Mouse (Mus musculus): ENCODE measurements around the gene Evi2a. TPM values are rescaled to one million over a fixed set of nuclear protein-coding genes. Genes with fewer than 3 reads are reported as not detected.
A peak's percentile ranks its signal among the peaks of the same experiment; 100 is the strongest.

The Evi2a gene
- 1 to 10 TPM; 3.3 to 4.3 TPM for total RNA-seq (2021)
- long read RNA-seq, experiment 1, partial matches to known transcripts = 0 of 4 reads
- long read RNA-seq, experiment 1, other reads (novel, unspliced or antisense) = 1 of 4 reads
- long read RNA-seq, experiment 2, partial matches to known transcripts = 0 of 3 reads
- long read RNA-seq, experiment 2, other reads (novel, unspliced or antisense) = 1 of 3 reads

DNA sequence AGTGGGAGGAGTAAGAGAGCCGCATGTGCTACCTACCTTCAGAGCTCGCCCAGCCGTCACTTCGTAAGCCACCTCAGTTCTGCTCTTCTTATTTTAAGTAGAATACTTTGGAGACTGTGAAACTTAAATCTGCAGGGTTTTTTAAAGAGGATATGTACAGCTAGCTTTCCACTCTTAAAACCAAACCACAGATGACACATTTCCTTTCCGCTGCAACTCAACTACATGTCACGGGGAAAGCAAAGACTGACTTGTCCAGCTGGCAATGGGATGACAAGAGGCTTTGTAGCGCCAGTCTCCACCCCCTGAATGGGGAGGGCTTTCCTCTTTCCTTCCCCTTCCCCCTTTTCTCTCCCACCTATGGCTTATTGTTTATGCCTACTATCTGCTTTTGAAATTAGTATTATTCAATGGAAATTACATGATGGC, at the start of gene Evi2a, which contains the start of gene Evi2:
TSS of gene Evi2a (minus strand) at position 277 of the 429 bp plus-strand sequence.
TSS of gene Evi2 (minus strand) at position 257 of the 429 bp plus-strand sequence.
- intact Hi-C loops (cut with DNase I; ENCODE audit: low total_unique reads) = no loop called here
- DNase-seq = peak; percentile 30

DNA sequence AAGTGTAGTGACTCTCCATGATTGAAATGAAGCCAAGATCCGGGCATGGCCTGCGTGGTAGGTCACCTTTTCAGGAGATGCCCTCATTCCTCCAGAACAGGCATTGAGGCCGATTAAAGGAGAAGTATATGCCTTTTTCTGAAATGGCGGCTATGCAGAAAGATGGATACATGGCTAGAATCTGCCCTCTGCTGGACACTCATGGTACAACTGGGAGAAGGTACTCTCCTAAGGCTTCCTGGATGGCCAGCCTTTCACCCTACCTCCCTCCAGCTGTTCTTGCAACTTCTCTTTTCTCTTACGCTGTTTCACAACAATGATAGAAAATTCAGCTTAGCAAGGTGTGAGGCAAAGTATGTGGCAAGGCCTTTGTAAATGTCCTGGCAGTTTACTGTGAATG, 47.3 kb upstream of the Evi2a start:
- DNase-seq = peak; percentile 66
- intact Hi-C loops (cut with DNase I; ENCODE audit: low total_unique reads) = no loop called here

DNA sequence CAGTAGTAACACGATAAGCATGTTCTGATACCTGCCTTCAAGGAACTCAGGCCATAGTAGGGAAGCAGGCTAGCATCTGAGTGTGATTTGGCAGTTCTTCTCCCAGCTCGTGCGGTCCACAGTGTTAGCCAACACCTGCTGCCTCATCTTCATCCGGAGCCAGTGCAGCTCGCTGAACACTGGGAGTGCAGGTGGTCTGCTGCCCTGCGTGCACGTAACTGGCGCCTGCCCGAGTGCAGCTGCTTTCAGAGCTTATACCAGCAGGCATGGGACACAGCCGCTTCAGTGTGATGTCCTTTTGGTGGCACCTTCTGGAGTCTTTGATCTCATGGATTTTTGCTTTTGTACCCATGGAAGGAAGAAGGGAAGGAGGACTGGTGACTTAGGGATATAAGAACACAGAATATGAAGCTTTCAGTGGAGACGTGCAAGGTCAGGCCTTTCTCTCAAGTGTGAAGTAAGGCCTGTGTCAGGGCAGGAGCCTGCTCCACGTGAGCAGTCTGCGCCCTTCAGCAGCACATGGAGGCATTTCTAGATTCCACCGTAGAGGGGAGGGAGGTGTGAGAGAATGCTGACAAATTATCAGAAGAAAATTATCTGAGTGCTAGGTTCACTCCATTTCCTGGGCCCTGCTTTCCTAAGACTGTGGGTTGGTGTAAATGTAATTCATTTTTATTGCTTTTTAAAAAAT, 45.1 kb upstream of the Evi2a start:
- intact Hi-C loops (cut with DNase I; ENCODE audit: low total_unique reads) = no loop called here
- no peak for DNase-seq

DNA sequence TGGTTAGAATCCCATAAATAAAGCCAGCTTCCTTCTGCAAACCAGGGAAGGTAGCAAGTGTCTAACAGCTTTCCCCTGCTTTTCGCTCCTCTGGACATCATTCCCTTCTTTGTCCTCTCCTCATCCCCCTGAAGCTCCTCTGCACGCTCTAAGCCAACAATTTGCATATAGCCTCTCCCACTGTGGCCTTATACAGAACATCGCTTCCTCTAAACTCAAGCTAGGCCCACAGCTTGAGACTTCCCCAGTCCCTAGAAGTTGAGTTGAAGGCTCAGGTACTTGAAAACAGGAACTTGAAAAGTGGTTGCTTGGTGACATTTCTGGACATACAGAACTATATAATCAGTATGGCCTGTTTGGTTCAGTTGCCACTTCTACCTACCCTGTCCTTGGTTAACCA, 43.4 kb upstream of the Evi2a start:
- intact Hi-C loops (cut with DNase I; ENCODE audit: low total_unique reads) = loop anchor here (5.0 kb wide), 1 partner anchor 97 kb away; no protein-coding TSS in a partner anchor
- DNase-seq = no peak

DNA sequence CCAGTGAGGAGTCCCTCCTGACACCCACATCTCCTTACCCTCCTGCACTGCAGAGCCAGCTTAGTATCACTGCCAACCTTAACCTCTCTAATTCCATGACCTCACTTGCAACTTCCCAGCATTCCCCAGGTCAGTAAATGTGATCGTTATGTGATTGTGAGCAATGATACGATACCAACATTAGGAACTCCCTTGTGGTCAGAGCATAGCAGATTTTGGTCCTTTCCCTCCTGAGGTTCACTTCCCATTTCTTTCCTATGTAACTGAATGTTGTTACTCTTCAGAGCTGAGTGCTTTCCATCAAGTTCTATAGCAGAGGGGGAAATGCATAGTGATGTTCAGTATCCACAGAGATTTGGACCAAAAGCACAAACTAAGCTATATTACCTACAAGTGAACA, 39.9 kb upstream of the Evi2a start:
- intact Hi-C loops (cut with DNase I; ENCODE audit: low total_unique reads) = loop anchor here (5.0 kb wide), 1 partner anchor 93 kb away; no protein-coding TSS in a partner anchor
- no peak for DNase-seq

DNA sequence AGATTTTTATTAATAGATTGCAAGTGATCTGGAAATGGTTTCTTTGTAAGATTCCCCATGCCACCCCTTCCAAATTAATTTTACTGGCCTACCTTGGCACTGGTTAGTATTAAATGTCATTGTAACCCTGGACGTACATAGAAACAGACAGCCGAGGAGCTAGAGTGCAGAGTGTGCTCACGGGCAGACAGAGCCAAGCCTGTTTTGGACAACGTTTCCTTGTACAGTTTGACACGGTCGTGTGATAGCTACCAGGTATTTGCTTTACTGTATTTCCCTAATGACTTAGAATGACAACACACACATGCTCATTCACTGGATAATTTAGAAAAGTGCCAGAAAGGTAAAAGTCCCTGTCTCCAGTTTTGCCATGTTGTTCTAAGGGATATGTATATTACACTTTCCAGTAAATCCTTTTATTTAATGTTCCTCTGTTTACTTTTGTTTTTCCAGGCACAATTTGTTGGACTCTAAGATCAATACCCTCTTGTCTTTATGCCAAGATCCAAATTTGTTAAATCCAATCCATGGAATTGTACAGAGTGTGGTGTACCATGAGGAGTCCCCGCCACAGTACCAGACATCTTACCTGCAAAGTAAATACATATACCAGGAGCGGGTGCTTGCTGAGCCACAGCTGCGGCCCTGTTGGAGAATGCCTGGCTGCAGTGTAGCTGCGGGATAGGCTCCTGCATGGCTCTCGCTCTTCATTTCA, 37.9 kb upstream of the Evi2a start:
- DNase-seq = no peak
- intact Hi-C loops (cut with DNase I; ENCODE audit: low total_unique reads) = no loop called here

DNA sequence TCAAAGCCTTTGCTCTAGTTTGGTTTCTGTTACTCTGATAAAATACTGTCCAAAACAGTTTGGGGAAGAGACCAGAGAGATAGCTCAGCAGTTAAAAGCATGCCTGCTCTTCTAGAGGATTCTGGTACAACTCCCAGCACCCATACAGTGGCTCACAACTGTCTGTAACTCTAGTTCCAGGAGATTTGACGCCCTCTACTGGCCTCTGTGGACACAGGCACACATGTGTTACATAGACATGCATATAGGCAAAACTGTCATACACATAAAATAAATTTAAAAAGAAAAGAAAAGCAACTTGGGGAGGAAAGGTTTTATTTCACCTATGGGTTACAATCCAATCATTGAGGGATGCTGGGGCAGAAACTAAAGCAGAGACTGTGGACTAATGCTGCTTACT, 36.5 kb upstream of the Evi2a start:
- no peak for DNase-seq
- intact Hi-C loops (cut with DNase I; ENCODE audit: low total_unique reads) = no loop called here

DNA sequence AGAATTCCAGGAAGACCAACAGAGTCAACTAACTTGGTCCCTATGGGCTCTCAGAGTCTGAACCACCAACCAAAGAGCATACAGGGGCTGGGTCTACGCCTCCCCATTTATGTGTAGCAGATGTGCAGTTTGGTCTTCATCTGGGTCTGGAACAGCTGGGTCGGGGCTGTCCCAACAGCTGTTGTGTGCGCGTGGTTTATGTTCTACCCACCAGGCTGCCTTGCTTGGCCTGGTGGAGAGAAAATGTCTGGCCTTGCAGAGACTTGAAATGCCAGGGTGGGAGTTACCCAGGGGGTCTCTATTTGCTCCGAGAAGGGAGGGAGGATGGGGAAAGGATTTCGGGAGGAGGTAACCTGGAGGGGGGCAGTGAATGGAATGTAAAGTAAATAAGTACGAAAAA, 33.1 kb upstream of the Evi2a start:
- no peak for DNase-seq
- intact Hi-C loops (cut with DNase I; ENCODE audit: low total_unique reads) = no loop called here

DNA sequence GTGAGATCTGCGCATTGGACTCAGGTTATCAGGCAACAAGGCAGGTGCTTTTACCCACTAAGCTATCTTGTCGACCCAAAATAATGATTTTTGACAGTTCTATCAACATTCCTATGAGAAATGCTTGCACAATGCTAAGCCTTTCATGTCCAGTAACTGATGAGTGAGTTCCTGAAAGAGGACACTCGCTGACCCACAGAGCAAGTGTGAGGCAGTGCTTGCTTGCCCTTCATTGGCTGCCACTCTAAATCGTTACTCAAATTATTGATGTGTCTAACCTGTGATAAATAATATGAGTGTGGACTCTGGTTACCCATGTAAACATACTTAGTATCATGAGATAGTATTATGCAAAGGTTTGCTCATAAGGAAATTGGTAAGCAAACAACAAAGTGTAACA, 30.1 kb upstream of the Evi2a start:
- intact Hi-C loops (cut with DNase I; ENCODE audit: low total_unique reads) = no loop called here
- no peak for DNase-seq

DNA sequence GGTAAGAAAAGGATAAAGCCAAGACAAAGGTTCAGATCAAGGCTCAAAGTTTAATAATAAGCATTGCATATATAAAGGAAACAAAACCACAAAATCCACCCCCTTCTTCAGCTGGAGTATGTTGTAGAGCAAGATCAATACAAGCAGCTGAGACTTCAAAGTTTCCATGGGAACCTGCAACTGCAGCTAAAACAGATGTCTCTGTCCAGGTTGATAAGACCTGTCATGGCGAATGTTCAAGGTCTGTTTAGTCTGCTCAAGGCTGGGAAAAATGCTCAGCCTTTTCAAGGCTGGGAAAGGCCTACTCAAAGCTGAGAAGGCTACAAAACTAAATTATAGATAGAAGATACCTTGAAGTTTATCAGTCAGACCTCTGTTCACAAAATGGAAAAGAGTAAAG, 22.2 kb upstream of the Evi2a start:
- DNase-seq = no peak
- intact Hi-C loops (cut with DNase I; ENCODE audit: low total_unique reads) = no loop called here

DNA sequence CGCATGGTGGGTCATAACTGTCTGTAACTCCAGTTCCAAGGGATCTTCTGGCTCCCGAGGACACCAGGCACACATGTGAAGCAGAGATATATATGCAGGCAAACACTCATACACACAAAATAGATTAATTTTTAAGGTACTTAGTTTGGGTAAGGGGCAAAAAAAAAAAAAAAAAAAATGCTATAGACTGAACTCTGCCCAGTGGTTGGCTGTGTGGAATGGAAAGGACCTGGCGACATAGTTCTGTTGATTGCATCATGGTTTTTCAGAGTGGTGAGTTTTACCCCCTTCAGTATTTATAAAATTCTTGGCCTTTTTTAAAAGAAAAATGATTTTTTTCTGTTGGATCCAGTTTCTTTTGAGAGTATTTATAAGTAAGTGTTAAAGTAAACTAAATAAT, 5.9 kb upstream of the Evi2a start:
- intact Hi-C loops (cut with DNase I; ENCODE audit: low total_unique reads) = no loop called here
- DNase-seq = no peak

DNA sequence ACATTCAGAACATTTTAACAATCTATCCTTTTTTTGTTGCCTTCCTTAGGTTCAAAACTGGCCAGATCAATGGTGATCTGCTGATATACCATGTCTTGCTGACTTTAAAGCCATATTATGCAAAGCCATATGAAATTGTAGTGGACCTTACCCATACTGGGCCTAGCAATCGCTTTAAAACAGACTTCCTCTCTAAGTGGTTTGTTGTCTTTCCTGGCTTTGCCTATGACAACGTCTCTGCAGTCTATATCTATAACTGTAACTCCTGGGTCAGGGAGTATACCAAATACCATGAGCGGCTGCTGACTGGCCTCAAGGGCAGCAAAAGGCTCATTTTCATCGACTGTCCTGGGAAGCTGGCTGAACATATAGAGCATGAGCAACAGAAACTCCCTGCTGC, 5.1 kb upstream of the Evi2a start:
- intact Hi-C loops (cut with DNase I; ENCODE audit: low total_unique reads) = no loop called here
- DNase-seq = no peak

DNA sequence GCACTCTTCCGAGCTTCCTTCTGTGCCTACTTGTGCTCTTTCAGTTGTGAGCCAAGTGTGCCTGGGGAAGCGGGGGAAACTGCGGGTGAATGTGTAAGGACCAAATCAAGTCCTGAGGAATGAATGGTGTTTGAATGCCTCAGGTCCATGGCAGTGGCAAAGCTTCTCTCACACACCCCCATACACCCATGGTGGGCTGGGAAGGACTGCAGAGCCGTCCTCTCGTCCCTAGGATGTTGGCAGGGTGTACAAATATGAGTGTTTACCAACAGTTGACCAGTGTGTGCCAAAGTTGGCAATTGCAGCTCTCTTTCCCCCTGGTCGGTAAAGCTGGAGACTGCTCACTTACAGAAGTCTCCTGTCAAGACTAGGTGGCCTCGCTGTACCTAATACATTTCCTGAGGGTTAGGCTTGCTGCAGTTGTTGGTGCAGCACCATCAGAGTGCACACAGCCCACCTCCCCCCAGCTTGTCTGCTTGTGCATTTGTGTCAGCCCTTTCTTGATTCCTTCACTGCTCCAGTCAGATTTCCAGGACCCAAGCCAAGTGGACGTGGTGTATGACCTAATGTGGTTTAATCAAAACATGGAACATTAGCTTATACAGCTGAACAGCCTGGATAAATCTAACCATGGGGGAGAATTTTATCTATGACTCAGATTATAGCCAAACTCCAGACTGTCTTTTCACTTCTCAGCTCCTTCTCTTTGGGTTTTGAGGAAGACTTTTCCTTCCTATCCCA, 3.7 kb upstream of the Evi2a start:
- intact Hi-C loops (cut with DNase I; ENCODE audit: low total_unique reads) = no loop called here
- peak; percentile 67 for DNase-seq

DNA sequence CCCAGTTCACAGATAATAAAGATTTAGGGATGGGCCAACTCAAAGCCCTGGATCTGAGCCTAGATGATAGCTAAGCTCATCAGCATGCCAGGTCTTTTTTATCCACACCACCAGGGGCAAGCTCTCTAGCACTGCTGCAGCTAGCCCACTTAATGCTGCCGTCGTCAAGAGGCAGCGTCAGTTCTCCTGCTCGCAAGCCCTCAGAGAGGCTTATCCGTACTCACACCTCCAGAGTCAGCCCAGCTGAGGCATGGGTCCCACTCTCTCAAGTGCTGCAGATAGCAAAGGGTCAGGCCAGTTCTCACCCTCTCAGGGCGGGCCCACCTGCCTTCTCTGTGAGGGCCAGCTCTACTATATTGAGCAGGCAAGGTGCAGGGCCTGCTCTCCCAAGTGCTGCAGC, 2.9 kb upstream of the Evi2a start:
- no peak for DNase-seq
- intact Hi-C loops (cut with DNase I; ENCODE audit: low total_unique reads) = no loop called here

DNA sequence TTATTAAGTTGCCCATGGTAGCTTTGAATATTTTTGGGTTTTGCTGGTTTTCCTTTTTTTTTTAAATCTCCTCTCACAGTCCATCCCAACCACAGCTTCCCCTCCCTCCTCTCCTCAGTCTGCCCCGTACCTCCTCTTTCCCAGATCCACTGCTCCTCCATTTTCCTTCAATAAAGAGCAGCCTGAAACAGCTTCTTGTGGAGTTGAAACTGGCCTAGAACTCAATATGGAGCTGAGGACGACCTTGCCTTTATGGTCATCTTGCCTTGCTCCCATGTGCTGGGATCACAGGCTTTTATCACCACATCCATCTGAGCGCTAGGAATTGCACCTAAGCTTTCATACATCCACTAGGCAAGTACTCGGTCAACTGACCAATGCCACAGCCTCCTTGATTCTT, 1.1 kb upstream of the Evi2a start:
- no peak for DNase-seq

DNA sequence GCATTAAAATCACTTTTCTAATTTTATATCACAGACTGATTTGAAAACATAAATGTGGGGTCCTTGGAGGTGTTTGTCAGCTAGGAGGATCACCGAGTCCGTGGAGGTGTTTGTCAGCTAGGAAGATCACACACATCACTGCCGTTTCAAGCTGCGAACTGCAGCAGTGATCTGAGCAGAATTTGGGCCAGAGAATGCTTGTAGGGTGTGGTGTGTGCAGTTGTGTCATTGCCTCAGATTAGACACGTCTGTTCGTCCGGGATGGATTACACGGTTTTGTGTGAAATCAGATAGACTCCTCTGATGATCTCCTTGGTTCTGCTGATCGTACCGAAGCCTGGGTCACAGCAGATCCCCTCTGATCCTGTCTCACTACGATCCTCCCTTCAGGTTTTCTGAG, 365 bp upstream of the Evi2a start:
- intact Hi-C loops (cut with DNase I; ENCODE audit: low total_unique reads) = no loop called here
- no peak for DNase-seq

More for the DNA sequence above, 1.1 kb upstream of the Evi2a start:
- intact Hi-C loops (cut with DNase I; ENCODE audit: low total_unique reads) = no loop called here

DNA sequence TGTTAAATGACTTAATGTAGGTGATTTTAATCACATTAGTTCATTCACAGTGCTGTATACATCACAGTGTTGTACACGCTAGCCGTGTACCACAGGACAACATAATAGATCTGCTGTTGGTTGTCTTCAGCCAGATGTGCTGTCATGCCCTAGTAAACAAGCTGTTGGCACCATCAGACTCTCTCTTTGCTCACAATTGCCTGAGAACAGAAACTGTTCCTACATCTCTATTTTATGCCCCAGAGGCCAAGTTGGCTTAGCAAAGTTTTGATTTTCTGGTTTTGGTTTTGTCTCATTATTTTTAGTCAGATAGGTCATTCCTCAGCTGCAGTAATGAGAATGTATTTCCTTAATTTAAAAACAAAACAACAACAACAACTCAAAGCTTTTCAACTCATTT, 673 bp downstream of the Evi2a start:
- DNase-seq = no peak
- intact Hi-C loops (cut with DNase I; ENCODE audit: low total_unique reads) = no loop called here

DNA sequence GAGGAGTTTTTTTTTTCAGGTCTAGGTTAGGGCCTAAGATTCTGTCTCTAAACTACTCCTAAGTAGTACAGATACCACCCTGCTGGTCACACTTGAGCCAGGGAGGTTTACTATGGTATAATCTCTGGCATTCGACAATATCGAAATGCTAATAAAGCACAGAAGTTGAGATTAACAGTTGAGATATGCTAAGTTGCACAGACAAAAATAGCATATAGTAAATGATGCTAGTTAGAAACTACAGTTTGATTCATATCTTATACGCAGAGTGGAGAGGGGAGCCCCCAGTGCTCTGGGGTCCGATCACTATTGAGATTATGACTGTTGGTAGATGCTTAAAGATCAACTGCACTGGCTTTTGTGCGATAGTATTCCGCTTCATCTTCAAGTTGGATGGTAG, 1.2 kb downstream of the Evi2a start:
- intact Hi-C loops (cut with DNase I; ENCODE audit: low total_unique reads) = no loop called here
- no peak for DNase-seq

DNA sequence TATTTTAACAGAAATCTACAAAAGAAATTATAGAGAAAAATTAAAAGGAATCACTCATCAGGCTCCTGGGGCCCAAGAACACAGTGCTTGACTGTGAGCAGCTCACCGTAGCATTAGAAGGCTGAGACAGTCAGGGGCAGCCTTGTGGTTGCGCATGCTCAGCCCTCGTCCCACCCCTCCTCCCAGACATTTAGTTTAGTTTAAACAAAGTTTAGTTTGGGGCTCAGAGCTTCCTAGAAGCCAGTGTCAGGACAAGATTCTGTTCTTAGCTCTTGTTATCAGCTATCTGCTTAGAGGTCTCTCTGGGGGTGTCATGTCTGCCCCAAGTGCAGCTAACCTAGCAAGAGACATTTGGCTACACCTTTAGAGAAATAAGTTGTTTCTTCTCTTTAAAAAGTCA, 1.8 kb downstream of the Evi2a start:
- intact Hi-C loops (cut with DNase I; ENCODE audit: low total_unique reads) = no loop called here
- no peak for DNase-seq

DNA sequence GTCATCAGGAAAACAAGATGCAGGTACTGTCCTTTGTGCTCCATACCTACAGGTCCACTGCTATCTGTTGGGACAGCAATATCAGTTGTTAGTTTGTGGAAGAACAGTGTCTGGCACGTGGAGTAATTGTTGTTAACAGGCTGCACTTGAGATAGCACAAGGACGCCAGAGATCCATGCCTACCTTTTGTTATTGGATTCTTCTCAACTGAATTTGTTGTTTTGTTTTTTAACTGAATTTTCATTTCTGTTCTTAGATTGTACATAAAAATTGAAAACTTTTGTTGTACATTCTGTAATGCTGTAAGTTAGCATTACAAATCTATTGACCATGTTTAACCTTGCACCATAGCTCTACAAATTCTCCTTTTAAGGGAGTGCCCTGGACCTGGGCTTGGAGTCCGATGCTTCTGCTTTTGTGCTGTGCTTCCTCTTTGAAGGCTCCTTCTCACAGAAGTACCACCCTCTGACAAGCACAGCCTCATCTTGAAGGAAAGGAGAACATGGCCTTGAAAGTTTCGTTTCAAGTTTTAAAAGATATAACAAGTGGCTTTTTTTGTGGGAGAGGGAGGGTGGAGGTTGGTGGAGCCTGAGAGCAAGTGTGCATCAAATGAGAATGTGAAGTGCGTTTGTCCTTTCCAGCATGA, 2.5 kb downstream of the Evi2a start:
- intact Hi-C loops (cut with DNase I; ENCODE audit: low total_unique reads) = no loop called here
- DNase-seq = no peak
